Mouse (Mus musculus) myocyte (in vitro differentiated cells): Measurements from ENCODE around the gene Ogfrl1.

Experiments used
- CEBPB ChIP-seq: IDR thresholded peaks from 2 replicates; pipeline ENCODE4 v1.6.1; 2011; ENCODE audit warnings: mild to moderate bottlenecking, moderate library complexity; ENCODE audit not compliant: poor library complexity, insufficient read depth, severe bottlenecking
- E2F4 ChIP-seq: IDR thresholded peaks from one replicate; pipeline ENCODE4 v1.6.1; 2011; ENCODE audit warnings: mild to moderate bottlenecking, control low read depth, moderate library complexity; ENCODE audit not compliant: insufficient read depth
- MAX ChIP-seq: IDR thresholded peaks from one replicate; pipeline ENCODE4 v1.6.1; 2011; ENCODE audit warnings: low read depth, mild to moderate bottlenecking, control low read depth
- POLR2A ChIP-seq: IDR thresholded peaks from one replicate; pipeline ENCODE4 v1.6.1; 2011; ENCODE audit warnings: low read depth, mild to moderate bottlenecking, control low read depth, moderate library complexity; ENCODE audit not compliant: insufficient read length
- POLR2AphosphoS2 ChIP-seq: IDR thresholded peaks from one replicate; pipeline ENCODE4 v1.6.1; 2011; ENCODE audit warnings: low read depth, control low read depth; ENCODE audit not compliant: insufficient read length
- TCF12 ChIP-seq: IDR thresholded peaks from one replicate; pipeline ENCODE4 v1.6.1; 2011; ENCODE audit warnings: mild to moderate bottlenecking, control low read depth; ENCODE audit not compliant: poor library complexity, insufficient read depth, severe bottlenecking
- USF1 ChIP-seq: IDR thresholded peaks from one replicate; pipeline ENCODE4 v1.6.1; 2011; ENCODE audit warnings: low read depth, mild to moderate bottlenecking, control low read depth, moderate library complexity

- TF ChIP-seq CEBPB (no peak), POLR2A (no peak), POLR2AphosphoS2 (no peak), USF1 (no peak), MAX (no peak), TCF12 (no peak), E2F4 (no peak)
These were observed 51.9 kb downstream of the Ogfrl1 start for GRCm38 (mm10) chr1:23345633-23346032.
